Mouse (Mus musculus): ENCODE results near the gene Golt1a.

GRCm38 (mm10) chr1:133325951-133326350 lies 16.4 kb downstream of the Golt1a start:
- no peak for TF ChIP-seq EP300 (IDR thresholded peaks at IDR 0.05; ENCODE audit: low read depth)
- TF ChIP-seq CTCF (IDR thresholded peaks at IDR 0.05; ENCODE audit: low read depth) = no peak

Data from liver, embryonic 14.5 days (tissue).